Mouse (Mus musculus) inflammation-experienced regulatory T-cells, adult 6 months (primary cell): ENCODE measurements around the gene Calm2. TPM values are rescaled to one million over a fixed set of nuclear protein-coding genes. Genes with fewer than 3 reads are reported as not detected.

ENCODE experiments used
- ATAC-seq: one replicate; pipeline ENCODE4 v1.8.0; 2017
- polyA plus RNA-seq, 3 experiments: library from polyadenylated mRNA; unstranded; fragments of 100-300 nt; shearing (Covaris generic); gene quantifications; one replicate each; pipeline ENCODE4 v1.2.1; 2017

The Calm2 gene
- polyA plus RNA-seq, 3 experiments from 2014 or later = 610 to 787 (median 639) TPM

- ATAC-seq = no peak
Observed at GRCm38 (mm10) chr17:87391242-87391641, 55.5 kb downstream of the Calm2 start.

DNA sequence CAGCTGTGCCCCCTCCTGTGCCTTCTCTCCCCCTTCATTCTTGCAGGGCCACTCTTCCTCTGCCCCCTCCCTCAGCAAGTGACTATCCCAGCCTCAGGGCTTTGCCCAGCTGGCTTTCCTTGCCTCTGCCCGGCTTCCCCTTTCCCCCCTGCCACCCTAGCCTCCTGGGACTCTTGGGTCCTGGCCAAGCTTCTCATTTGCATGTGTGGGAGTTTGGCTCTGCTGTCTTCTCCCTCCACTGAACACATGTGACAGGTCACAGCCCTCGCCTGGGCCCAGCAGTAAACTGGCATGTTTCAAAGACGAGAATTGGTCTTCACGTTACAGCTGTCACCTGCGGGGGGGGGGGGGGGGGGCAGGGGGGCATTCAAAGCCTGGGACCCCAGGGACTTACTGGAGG, 59.7 kb downstream of the Calm2 start:
- ATAC-seq = no peak

GRCm38 (mm10) chr17:87385835-87386234, 60.9 kb downstream of the Calm2 start:
- no peak for ATAC-seq

Other genes starting within 250 kb of the Calm2 start
- gene Mcfd2, start 181.0 kb downstream of the Calm2 start, polyA plus RNA-seq = 10 to 100 TPM; 20.8 to 40.7 (median 37.4) TPM
- gene Ttc7, start 164.0 kb downstream of the Calm2 start, polyA plus RNA-seq = 10 to 100 TPM; 16.9 to 22.6 (median 20.6) TPM
- under 1 TPM in 1 of 3 experiments, not detected in 2; 0.43 TPM for gene Stpg4, start 19.2 kb downstream of the Calm2 start, polyA plus RNA-seq
- gene Epcam, start 189.0 kb upstream of the Calm2 start, polyA plus RNA-seq = 1 to 10 TPM; 1.9 to 4.6 (median 2.0) TPM
- gene Msh2, start 225.4 kb upstream of the Calm2 start, polyA plus RNA-seq = 10 to 100 TPM; 48.8 to 53.9 (median 51.0) TPM